Mouse (Mus musculus) activated CD4-positive, CD25-positive, alpha-beta regulatory T cell, adult 4 months (primary cell): ENCODE measurements around the gene Tln1. TPM values are rescaled to one million over a fixed set of nuclear protein-coding genes. Genes with fewer than 3 reads are reported as not detected.
"Not testable (repeated sequence)": the region's sequence is repeated elsewhere in the genome, so short reads cannot be mapped to it uniquely, and the experiment has no call there.

Source experiments
- ATAC-seq: one replicate; pipeline ENCODE4 v1.8.0; 2017
- polyA plus RNA-seq, 2 experiments: library from polyadenylated mRNA; unstranded; fragments of 100-300 nt; shearing (Covaris generic); gene quantifications; one replicate each; pipeline ENCODE4 v1.2.1; 2017

Gene Tln1
- polyA plus RNA-seq, 2 experiments from 2014 or later = 86.9 to 116 TPM

DNA sequence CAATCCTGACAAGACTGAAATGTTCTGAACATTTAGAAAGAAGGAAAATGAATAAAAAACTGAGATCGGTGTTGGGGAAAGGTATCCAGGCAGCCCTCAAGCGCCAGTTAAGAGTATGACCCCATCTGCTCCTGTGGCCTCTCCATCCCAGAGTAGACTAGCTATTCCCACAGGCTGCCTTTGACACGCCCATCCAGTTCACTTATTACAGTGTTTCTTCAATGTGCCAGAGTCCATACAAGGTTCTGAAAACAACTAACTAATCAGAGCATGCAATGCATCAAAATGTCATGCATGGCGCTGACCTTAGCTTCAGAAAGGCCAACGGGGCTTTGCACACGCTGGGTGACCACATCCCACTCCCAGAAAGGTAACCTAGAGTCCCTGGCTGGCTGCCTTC, 59.0 kb downstream of the Tln1 start:
- ATAC-seq = no peak

DNA sequence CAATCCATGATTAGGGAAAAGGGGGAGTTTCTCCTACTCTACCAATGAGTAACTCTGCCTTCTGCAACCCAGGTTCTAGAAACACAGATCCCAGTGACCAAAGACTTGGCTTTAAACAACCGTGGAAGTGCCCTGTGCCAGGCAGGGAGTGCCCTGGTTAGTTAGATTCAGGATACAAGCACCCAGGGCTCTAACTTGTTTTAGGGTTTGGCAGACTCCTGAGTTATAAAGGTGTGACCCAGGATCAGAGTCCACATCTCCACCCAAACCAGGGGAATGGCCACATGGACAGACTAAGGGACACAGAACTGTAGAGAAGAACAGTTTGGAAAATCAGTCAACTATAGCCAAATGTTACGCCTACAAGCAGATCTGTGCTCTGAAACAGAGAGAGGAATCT, 59.5 kb downstream of the Tln1 start:
- no peak for ATAC-seq

DNA sequence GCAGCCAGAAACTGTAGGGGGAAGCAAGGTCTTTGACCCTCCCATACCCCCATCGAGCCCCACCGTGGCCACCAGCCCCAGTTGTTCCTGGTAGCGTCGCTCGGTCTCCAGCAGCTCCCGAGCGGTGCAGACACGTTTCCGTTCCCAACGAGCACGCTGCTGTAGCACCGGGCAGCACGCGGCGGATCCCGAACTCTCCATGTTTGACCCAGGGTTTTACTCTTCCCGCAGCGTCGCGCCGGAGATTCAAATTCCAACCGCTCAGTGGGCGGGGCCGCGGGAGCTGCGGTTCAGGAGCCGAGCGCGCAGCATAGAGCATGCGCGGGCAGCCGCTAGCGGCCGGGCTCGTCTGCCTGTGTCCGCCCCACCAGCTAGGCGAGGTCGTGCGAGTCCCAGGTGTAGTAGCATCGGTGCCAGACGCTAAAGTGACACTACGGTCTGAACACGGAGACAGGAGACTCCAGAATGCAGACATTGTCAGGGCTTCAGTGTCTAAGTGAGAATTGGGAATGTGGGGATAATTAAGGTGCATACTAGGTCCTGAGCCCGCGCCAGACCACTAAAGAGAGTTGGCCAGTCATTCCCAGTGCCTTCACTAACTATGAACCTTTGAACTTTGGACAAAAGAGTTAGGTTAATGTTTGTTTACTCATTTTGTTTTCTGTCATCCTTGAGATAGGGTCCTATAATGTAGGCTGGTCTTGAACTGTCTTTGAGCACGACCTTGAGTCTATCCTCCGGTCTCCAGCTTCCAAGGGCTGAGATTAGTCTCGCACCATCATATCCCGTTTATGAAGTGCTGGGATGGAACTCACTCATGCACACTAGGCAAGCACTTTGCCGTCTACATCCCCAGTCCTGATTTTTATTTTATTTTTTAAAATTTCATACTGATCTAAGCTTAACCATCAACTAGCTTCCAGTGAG, 62.8 kb downstream of the Tln1 start, which contains the start of gene Arhgef39:
Gene Arhgef39, minus strand, starts transcription at position 289 of the 927 bp plus-strand sequence.
- ATAC-seq = peak; percentile 55

DNA sequence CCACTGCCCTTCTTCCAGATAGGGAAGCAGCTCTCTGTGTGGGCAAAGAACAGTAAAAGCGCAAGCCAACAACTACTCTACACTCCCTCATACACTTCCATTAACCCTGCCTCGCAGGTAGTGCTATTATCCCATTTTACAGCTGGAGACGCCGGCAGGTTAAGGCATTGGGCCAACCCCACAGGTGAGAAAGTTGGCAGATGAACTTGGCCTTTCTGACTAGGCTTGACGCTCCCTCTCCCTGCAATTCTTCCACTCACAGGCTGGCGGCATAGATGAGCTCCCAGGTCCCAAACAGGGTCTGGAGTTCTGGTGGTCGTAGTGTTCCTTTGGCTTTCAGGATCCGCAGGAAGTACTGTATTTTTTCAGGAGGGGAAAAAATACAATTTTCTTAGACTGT, 63.5 kb downstream of the Tln1 start:
- no peak for ATAC-seq

DNA sequence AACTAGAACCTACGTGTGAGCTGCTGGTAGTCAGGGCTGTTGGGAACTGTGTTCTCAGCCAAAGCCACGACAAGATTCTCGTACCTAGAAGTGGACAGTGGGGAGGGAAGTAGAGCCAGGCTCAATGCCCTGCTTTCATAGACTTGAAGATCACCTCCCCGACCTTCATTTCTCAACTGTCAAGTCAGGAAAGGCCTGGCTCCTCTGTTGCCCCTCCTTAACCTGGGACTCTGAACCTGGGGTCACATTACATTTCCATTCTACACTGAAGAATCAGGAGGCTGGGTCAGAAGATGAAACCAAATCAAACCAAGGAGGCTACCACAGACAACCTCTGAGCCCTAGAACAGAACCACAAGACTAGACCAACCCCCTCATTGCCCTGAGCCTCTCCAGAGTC, 64.5 kb downstream of the Tln1 start:
- ATAC-seq = no peak

DNA sequence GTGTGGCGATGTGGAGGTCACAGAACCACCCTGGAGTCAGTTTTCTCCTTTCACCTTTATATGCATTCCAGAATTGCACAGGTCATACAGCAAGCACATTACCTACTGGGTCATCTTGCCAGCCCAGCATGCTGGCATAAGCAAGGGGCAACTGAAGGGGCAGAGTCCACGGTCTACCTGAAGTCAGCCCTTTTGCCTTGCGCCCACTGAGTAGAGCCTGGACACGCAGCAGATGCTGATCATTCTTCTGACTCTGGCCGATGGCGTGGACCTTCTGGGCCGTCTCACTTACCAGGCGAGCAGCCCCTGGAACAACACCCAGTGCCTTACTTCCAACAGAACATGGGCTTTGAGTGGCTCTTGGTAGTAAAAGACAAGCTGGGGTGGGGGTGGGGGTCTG, 65.1 kb downstream of the Tln1 start:
- no peak for ATAC-seq

DNA sequence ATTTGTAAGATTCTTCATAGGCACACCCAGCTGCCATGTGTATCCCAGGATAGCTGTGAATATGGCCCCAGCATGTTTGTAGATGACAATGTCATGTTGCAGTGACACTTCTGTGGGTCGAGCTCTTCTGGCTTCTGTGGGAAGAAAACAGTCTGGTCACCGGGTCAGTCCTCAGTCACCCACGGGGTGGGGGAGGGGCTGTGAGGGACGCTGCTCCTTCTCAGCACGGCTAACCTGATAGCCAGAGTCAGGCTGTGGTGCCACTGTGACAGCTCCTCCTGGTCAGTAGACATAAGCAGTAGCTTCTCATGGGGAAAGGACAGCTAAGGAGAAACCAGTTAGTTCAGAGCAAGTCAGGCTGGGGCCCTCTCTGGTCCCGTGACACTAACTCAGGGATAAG, 65.9 kb downstream of the Tln1 start:
- no peak for ATAC-seq

DNA sequence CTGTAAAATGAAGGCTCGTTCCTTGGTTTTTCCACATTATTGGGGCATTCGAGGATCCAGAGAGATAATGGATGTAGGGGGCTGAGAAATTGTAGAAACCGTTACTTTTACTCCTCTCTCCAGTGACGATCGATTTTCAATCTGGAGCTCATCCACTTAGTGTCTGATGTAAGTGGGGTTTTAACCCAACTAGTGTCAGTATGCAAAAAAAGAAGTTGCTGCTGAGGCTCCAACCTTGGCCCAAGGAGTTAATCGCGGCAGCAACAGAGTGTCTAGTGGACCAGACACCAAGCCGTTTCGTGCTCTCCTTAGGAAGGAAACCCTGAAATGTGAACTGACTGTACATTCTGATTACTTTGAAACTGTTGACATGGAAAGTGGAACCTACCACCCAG, 68.6 kb downstream of the Tln1 start:
- ATAC-seq = no peak

DNA sequence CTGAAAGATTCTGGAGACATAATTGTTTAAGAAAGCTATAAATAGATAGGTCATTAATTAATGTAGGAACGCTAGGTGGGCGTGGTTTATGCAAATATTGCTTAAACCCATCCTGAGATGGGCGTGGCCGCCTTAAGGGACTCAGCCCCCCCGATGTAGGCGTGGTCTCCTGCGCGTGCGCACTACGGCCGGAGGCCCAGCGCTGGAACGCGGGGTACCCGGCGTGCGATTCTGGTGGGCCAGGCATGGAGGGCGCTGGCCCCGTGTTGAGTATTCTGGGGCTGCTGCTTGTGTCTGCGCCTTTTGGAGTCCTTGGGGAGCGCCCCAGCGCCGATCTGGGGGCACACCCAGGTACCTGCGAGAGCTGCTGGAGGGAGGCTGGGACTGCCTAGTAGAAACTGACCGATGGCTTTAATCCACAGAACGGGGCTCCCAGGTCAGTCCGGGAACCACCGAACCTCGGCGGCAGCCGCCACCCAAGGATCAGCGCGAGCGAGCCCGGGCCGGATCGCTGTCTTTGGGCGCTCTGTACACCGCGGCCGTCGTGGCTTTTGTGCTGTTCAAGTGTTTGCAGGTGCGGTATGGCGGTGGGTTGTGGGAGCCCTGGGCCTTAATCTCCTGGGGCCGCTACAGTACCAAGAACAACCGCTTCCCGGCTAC, 69.2 kb downstream of the Tln1 start:
- ATAC-seq = peak; percentile 40

DNA sequence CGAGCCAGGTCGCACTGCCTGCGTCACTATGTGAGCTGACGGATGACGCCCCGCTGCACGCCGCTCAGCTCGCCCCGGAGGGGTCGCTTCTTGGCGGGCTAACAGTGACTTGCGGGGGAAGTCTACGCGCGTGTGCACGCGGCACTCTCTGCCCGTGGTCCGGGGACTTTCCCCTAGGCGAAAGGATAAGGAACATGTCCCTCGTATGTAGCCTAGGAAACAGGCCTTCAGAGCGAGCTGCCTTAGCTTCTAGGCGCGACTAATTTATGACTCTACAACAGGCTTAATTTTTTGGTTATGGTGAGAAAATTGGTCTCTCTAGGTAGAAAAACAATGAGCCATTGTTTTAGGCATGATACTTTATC, 69.7 kb downstream of the Tln1 start, which contains the start of gene Ccdc107:
Gene Ccdc107, plus strand, starts transcription at position 80 of the 365 bp plus-strand sequence.
- peak; percentile 94 for ATAC-seq

DNA sequence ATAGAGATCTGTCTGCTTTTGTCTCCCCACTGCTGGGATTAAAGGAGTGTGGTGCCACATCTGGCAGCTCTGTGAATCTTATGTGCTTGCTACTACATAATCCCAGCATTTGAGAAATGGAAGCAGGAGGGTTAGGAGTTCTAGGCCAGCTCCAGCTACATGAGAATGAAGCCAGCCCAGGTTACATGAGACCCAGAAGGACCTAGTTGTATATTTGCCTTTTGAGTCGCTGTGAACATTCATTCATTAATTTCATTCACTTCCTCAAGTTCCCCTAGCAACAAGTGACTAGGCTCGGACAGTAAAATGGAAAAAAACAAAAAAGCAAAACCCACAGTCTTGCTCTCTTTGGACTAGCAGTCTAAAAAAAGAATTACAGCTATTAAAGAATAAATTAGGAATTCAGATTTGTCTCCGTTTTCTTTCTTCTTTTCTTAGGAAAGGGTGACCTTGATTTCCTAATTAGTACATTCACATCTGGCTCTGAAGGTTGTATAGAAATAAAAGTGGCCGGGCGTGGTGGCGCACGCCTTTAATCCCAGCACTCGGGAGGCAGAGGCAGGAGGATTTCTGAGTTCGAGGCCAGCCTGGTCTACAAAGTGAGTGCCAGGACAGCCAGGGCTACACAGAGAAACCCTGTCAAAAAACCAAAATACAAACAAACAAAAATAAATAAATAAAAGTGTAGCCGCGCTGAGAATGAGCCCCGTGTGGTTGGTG, 70.2 kb downstream of the Tln1 start:
- no peak for ATAC-seq

DNA sequence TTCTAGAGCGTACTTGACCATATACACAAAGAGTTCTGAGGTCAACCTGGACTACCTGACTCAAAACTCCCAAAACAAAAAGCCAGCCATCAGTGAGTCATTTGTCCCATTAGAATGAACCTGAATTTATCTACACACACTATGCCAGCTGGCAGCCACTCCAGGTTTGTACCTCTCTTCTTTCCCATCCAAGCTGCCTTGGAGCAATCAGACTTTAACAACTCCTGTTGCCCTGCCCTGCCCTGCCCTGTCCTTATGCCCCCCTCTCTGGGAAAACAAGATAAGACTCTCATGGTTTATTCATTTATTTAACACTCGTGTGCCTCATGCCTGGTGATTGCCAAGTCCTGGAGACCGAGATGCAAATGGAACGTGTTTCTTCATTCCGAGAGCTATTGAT, 71.7 kb downstream of the Tln1 start:
- ATAC-seq = no peak

DNA sequence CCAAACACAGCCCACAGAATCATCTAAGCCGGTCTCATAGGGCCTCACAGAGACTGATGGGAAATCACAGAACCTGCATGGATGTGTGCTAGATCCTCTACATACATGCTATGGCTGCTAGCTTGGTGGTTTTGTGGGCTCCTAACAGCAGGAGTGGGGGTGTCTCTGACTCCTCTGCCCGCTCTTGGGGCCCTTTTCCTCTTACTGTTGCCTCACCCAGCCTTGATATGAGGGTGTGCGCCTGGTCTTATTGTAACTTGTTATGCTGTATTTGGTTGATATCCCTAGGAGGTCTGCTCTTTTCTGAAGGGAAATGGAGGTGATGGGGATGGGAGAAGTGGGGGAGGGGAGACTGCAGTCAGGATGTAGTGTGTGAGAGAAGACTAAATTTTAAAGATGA, 72.9 kb downstream of the Tln1 start:
- no peak for ATAC-seq

DNA sequence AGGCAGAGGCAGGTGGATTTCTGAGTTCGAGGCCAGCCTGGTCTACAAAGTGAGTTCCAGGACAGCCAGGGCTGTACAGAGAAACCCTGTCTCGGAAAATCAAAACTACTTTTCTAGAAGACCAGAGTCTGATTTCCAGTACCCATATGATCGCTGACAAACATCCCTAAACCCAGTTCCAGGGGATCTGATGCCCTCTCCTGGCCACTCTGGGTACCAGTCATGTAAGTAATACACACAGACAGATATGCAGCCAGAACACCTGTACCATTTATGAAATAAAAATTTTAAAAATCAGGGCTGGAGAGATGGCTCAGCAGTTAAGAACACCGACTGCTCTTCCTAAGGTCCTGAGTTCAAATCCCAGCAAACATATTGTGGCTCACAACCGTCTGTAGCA, 76.8 kb downstream of the Tln1 start:
- not testable (repeated sequence) for ATAC-seq

DNA sequence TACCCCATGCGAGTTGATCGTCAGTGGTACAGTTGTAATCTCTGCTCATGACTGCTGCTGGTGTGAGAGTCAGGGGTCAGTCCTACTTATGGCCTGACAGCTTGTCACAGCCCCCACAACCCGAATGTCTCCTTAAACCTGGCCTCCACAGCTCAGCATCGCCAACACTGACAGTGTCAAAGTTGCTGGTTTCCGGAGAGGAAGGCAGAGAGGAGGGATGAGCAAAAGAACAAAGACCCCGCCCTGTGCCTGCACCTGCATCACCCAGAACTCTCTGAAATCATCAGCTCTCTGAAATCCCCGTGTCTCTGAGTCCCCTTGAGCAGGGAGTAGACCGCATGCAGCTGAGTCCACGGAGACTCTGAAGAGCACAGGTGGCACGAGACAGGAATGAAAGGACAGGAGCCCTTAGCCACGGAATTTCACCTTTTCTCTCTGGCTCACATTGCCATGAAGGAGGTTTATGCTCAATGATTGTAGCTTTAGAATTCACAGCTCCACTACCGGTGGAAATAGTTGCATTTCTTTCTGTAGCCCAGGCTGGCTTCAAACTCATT, 78.9 kb downstream of the Tln1 start, which contains the start of gene Sit1:
Gene Sit1, minus strand, starts transcription at position 200 of the 557 bp plus-strand sequence.
- peak; percentile 70 for ATAC-seq

DNA sequence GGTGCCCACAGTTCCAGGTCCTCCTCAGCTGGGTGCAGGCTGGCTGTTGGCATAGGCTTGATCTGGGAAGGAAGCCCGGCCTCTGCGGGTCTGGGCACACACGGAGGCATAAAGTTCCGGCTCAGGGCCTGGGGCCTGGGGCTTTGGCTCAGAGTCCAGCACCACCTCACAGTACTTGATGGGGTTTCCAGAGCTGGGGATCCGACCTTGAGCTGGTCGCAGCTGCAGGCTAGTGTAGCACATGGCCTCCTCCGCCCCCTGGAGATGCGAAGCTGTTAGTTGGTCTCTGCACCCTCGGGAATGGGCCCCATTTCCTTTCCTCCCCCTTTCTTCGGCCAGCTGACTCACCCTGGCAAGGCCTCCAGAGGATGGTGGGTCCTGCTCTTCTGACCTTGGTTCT, 79.9 kb downstream of the Tln1 start:
- ATAC-seq = no peak

DNA sequence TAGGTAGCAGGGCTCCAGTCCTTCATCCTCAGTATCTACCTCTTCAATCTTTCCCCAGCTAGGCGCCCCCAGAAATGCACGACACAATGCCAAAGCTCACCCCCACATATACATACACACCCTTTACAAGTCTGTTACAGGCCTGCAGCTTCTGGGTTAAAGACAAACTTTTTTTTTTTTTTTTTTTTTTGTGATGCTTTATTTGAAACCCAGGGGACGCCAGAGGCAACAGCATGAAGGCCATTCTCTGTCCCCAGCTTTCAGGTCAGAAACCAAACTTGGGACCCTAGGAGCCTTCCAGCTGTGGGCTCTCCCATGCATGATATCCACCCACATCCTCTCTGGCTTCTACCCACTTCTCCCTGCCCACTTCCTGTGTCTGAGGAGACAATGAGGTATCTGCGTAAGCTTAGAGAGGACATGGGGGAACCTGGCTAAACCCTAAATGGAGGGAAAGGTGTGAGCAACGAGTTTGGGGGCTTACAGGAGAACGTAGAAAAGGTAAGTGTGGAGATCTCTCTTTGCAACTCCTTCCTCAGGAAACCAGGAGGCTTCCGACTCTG, 80.5 kb downstream of the Tln1 start:
- ATAC-seq = peak; percentile 53

Other genes with a start within 250 kb of the Tln1 start
- gene Rusc2, start 180.7 kb downstream of the Tln1 start, polyA plus RNA-seq = not detected
- not detected for gene Fam166b, start 133.6 kb downstream of the Tln1 start, polyA plus RNA-seq
- gene Tesk1, start 120.8 kb downstream of the Tln1 start, polyA plus RNA-seq = 1 to 10 TPM in 1 of 2 experiments, under 1 TPM in 1; 0.48 to 1.1 TPM
- gene Cd72, start 108.1 kb downstream of the Tln1 start, polyA plus RNA-seq = 10 to 100 TPM; 63.4 to 67.4 TPM
- gene Sit1, start 79.0 kb downstream of the Tln1 start, polyA plus RNA-seq = 100 to 1,000 TPM; 145 to 163 TPM
- gene Ccdc107, start 69.8 kb downstream of the Tln1 start, polyA plus RNA-seq = 10 to 100 TPM; 71.7 to 78.1 TPM
- gene Arhgef39, start 63.0 kb downstream of the Tln1 start, polyA plus RNA-seq = 1 to 10 TPM; 5.3 to 7.4 TPM
- under 1 TPM in 1 of 2 experiments, not detected in 1; 0.73 TPM for gene Car9, start 55.7 kb downstream of the Tln1 start, polyA plus RNA-seq
- not detected for gene Tpm2, start 38.9 kb downstream of the Tln1 start, polyA plus RNA-seq
- 100 to 1,000 TPM; 101 to 104 TPM for gene Creb3, start 359 bp downstream of the Tln1 start, polyA plus RNA-seq
- 10 to 100 TPM; 10.8 to 12.4 TPM for gene Rgp1, start 16.0 kb upstream of the Tln1 start, polyA plus RNA-seq
- 10 to 100 TPM; 12.7 to 14.4 TPM for gene Gba2, start 16.2 kb upstream of the Tln1 start, polyA plus RNA-seq
- gene Msmp, start 21.8 kb upstream of the Tln1 start, polyA plus RNA-seq = not detected
- not detected for gene Npr2, start 69.2 kb upstream of the Tln1 start, polyA plus RNA-seq
- not detected for gene Spag8, start 90.9 kb upstream of the Tln1 start, polyA plus RNA-seq
- gene Hint2, start 93.8 kb upstream of the Tln1 start, polyA plus RNA-seq = 10 to 100 TPM; 41.0 to 42.7 TPM
- under 1 TPM; 0.38 to 0.90 TPM for gene Tmem8b, start 106.3 kb upstream of the Tln1 start, polyA plus RNA-seq
- 1 to 10 TPM; 3.2 to 4.4 TPM for gene Fam221b, start 106.5 kb upstream of the Tln1 start, polyA plus RNA-seq
- not detected for gene Olfr70, start 138.1 kb upstream of the Tln1 start, polyA plus RNA-seq
- gene Olfr71, start 147.6 kb upstream of the Tln1 start, polyA plus RNA-seq = under 1 TPM in 1 of 2 experiments, not detected in 1; 0.13 TPM
- not detected for gene Hrct1, start 164.5 kb upstream of the Tln1 start, polyA plus RNA-seq
- under 1 TPM in 1 of 2 experiments, not detected in 1; 0.15 TPM for gene Spaar, start 167.3 kb upstream of the Tln1 start, polyA plus RNA-seq
- gene Olfr159, start 208.3 kb upstream of the Tln1 start, polyA plus RNA-seq = not detected